Mouse (Mus musculus) liver, adult 2 months (tissue): Measurements from ENCODE around the gene Cd300ld. TPM values are rescaled to one million over a fixed set of nuclear protein-coding genes. Genes with fewer than 3 reads are reported as not detected.

ENCODE experiments used
- DNase-seq: peaks from one replicate; pipeline ENCODE4 v3.0.0-alpha.2; 2011; ENCODE audit warnings: low read depth, low spot score; ENCODE audit errors: extremely low read depth
- H3K27ac ChIP-seq: fragments of 200-500 bp; replicated peaks from 2 replicates; pipeline ENCODE4 v1.5.1; 2012; ENCODE audit warnings: low read depth, mild to moderate bottlenecking, control low read depth, inconsistent platforms, low read length; ENCODE audit not compliant: insufficient read depth
- H3K27me3 ChIP-seq: fragments of 200-500 bp; 2 replicates; pipeline ENCODE4 v1.6.1; 2012; ENCODE audit warnings: mild to moderate bottlenecking, moderate library complexity, low read length, inconsistent platforms; ENCODE audit not compliant: control insufficient read depth, insufficient read depth
- H3K36me3 ChIP-seq: fragments of 200-500 bp; 2 replicates; pipeline ENCODE4 v1.6.1; 2012; ENCODE audit warnings: low read length, inconsistent platforms; ENCODE audit not compliant: control insufficient read depth, insufficient read depth
- H3K4me1 ChIP-seq: fragments of 200-500 bp; 2 replicates; pipeline ENCODE4 v1.6.1; 2011; ENCODE audit warnings: low read length; ENCODE audit not compliant: control insufficient read depth, insufficient read depth
- H3K4me3 ChIP-seq: fragments of 200-500 bp; 2 replicates; pipeline ENCODE4 v1.5.1; 2011; ENCODE audit warnings: low read depth, mild to moderate bottlenecking, control low read depth, low read length, moderate library complexity; ENCODE audit not compliant: insufficient read depth
- H3K79me2 ChIP-seq: fragments of 200-500 bp; 2 replicates; pipeline ENCODE4 v1.6.1; 2012; ENCODE audit warnings: inconsistent platforms, mild to moderate bottlenecking, low read length, moderate library complexity; ENCODE audit not compliant: control insufficient read depth, insufficient read depth
- H3K9ac ChIP-seq: fragments of 200-500 bp; 2 replicates; pipeline ENCODE4 v1.6.1; 2012; ENCODE audit warnings: low read depth, mild to moderate bottlenecking, control low read depth, inconsistent platforms, low read length
- CTCF ChIP-seq: fragments of 200-500 bp; IDR thresholded peaks from 2 replicates; pipeline ENCODE4 v1.5.1; 2011; ENCODE audit warnings: low read depth, low read length, control low read depth
- POLR2A ChIP-seq: fragments of 200-500 bp; IDR thresholded peaks from 2 replicates; pipeline ENCODE4 v1.6.1; 2011; ENCODE audit warnings: low read length, control low read depth; ENCODE audit not compliant: insufficient read depth; ENCODE audit errors: extremely low read depth
- WGBS: fragments of 180-500 bp; shearing (Covaris S2); methylation state at CpG from one replicate; pipeline ENCODE4 v1.1.7; 2018; 5-methylcytosine and 5-hydroxymethylcytosine counted together
- polyA plus RNA-seq: library from polyadenylated mRNA; depleted of rRNA; stranded (reverse); fragments of >200 nt; gene quantifications from 2 replicates; pipeline ENCODE4 v1.2.3, GENCODE M21; 2012
- total RNA-seq: library from RNA; depleted of rRNA; stranded (reverse); fragments of >200 nt; gene quantifications from 2 replicates; pipeline ENCODE4 v1.2.3, GENCODE M21; 2014

Cd300ld gene
- total and polyA plus RNA-seq, 2 experiments, result 3.4 to 7.4 TPM

- Histone ChIP-seq H3K79me2 (no peaks in the 10 kb centered on the region), H3K36me3 (no peaks in the 10 kb centered on the region), H3K27me3 (no peaks in the 10 kb centered on the region), H3K4me1 (no peaks in the 10 kb centered on the region), H3K9ac (no peak overlapping the region), H3K4me3 (no peak overlapping the region), H3K27ac (no peak overlapping the region)
- 64% methylated on average over 4 of the region's 4 CpGs for WGBS
- no peak for TF ChIP-seq CTCF
- no peak for TF ChIP-seq POLR2A
- no peak for DNase-seq
Measured at GRCm38 (mm10) chr11:114981866-114982265, 7.9 kb downstream of the Cd300ld start.

GRCm38 (mm10) chr11:114972726-114973125 lies 17.0 kb downstream of the Cd300ld start:
- Histone ChIP-seq H3K36me3 (no peaks in the 10 kb centered on the region), H3K79me2 (no peaks in the 10 kb centered on the region), H3K9ac (no peak overlapping the region), H3K4me3 (no peak overlapping the region), H3K27ac (no peak overlapping the region), H3K27me3 (no peaks in the 10 kb centered on the region), H3K4me1 (no peaks in the 10 kb centered on the region)
- WGBS, result 81% methylated on average over 10 of the region's 10 CpGs
- no peak for DNase-seq
- TF ChIP-seq POLR2A (no peak), CTCF (no peak)

- Histone ChIP-seq H3K36me3 (no peaks in the 10 kb centered on the region), H3K4me3 (no peak within 1 kb of the TSS), H3K27me3 (no peaks in the 10 kb centered on the region), H3K27ac (peak within 1 kb of the TSS; percentile 41; the same call in 1 of the 2 replicates), H3K79me2 (no peaks in the 10 kb centered on the region), H3K4me1 (no peaks in the 10 kb centered on the region), H3K9ac (no peak within 1 kb of the TSS)
- peak; percentile 26 for DNase-seq
- WGBS, result 87% methylated on average over 9 of the region's 9 CpGs
- TF ChIP-seq POLR2A, result no peak
- TF ChIP-seq CTCF, result no peak
Measured at GRCm38 (mm10) chr11:114968752-114969207, 20.9 kb downstream of the Cd300ld start, which contains the start of gene Cd300c. Cd300c (minus strand) TSS chr11:114969157.

- Histone ChIP-seq H3K4me1 (no peaks in the 10 kb centered on the region), H3K36me3 (no peaks in the 10 kb centered on the region), H3K27me3 (no peaks in the 10 kb centered on the region), H3K79me2 (no peaks in the 10 kb centered on the region), H3K9ac (no peak overlapping the region), H3K4me3 (no peak overlapping the region), H3K27ac (no peak overlapping the region)
- DNase-seq, result peak; percentile 33
- 61% methylated on average over 3 of the region's 3 CpGs for WGBS
- TF ChIP-seq POLR2A, result no peak
- no peak for TF ChIP-seq CTCF
Measured at GRCm38 (mm10) chr11:114965182-114965828, 24.4 kb downstream of the Cd300ld start.

DNA sequence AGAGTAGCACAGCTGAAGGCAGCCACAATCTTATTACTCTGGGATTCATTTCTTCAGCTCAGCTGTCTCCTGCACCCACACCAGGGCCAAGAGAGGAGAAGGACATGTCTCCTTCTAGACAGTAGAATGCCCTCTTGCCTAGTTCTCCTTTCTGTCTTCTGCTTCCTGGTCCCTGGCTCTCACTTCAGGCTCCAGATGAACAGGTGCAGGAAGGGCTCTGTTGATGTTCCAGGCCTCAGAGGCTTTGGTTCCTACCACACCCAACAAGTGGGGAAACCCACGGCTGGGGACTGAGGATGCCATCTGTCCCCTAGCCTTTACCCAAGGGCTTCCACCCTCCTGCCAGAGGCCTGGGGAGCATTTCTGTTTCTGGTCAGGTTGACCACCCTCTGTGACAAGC lies 29.4 kb downstream of the Cd300ld start:
- 69% methylated on average over 1 of the region's 1 CpGs for WGBS
- DNase-seq, result no peak
- Histone ChIP-seq H3K4me1 (no peaks in the 10 kb centered on the region), H3K79me2 (no peaks in the 10 kb centered on the region), H3K36me3 (no peaks in the 10 kb centered on the region), H3K27ac (no peak overlapping the region), H3K27me3 (no peaks in the 10 kb centered on the region), H3K9ac (no peak overlapping the region), H3K4me3 (no peak overlapping the region)
- no peak for TF ChIP-seq POLR2A
- TF ChIP-seq CTCF, result no peak

DNA sequence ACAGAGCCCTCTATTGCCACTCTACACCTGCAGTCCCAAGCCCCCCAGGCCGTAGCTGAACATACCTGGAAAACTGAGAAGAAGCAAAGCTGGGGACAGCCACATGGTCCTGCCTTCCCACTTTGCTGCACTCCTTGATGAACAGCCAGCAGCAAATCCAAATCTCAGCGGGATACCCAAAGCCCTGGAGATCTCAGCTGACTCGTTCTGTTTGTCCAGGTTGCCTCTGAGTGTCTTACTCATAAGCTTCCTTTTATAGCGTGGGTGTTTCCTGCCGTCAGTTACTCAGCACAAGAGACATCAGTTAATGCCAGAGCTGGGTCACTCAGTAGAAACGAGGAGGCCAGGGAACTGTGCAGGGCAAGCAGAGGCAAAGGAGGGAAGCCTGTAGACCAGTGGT lies 55.6 kb downstream of the Cd300ld start, which contains the start of gene Cd300lb:
Cd300lb (minus strand) TSS at position 243 of the 400 bp plus-strand sequence.
- H3K27ac ChIP-seq, result no peak within 1 kb of the TSS
- H3K4me3 ChIP-seq, result peak within 1 kb of the TSS; percentile 15; the same call in 1 of the 2 replicates

More for the DNA sequence above, 55.6 kb downstream of the Cd300ld start, which contains the start of gene Cd300lb:
- no peaks in the 10 kb centered on the region for H3K79me2 ChIP-seq
- no peaks in the 10 kb centered on the region for H3K27me3 ChIP-seq
- H3K36me3 ChIP-seq, result no peaks in the 10 kb centered on the region
- WGBS, result 52% methylated on average over 6 of the region's 6 CpGs
- H3K9ac ChIP-seq, result no peak within 1 kb of the TSS
- TF ChIP-seq CTCF (no peak), POLR2A (no peak)
- no peak for DNase-seq
- no peaks in the 10 kb centered on the region for H3K4me1 ChIP-seq
